ENCODE assay signal across 10 mouse cellular contexts in genomic region chr19:34846508-34847038, GRCm38 (mm10). TPM values are rescaled to one million over a fixed set of nuclear protein-coding genes. Genes with fewer than 3 reads are reported as not detected.
DNase-seq lines count a peak whose midpoint lies in the region; ATAC-seq and TF ChIP-seq lines count a peak whose summit lies in the region.
"Had no signal": no experiment of that assay in that cellular context is flagged by ENCODE, and none has a peak within 500 bp of the region (broad histone marks: within the 10 kb centered on the region; RNA-seq: fewer than 3 reads in every experiment).

No protein-coding gene starts in this region.

- peak overlapping the region; percentile 50 for H3K4me2 ChIP-seq in liver, embryonic 15.5 days
- H3K4me2 ChIP-seq in stomach, postnatal 0 days (replicated peaks; ENCODE audit: low read depth), result no peak overlapping the region; the same call in 1 of the 2 replicates
- H3K4me2 ChIP-seq: neural tube, embryonic 13.5 days had no signal

- 2% methylated on average over 12 of the region's 12 CpGs for WGBS in thymus, adult 2 months
- 17% methylated on average over 12 of the region's 12 CpGs for WGBS in liver, embryonic 15.5 days (ENCODE audit: insufficient replicate concordance)
- WGBS in stomach, postnatal 0 days, result 51% methylated on average over 11 of the region's 12 CpGs

- 0 out of 2 replicates have a peak overlapping the region, but pooled peaks have one; percentile 0 for H3K4me3 ChIP-seq in thymus, adult 2 months (ENCODE audit: control insufficient read depth, insufficient read depth, low read length)
- H3K4me3 ChIP-seq in brown adipose tissue, adult 24 weeks (ENCODE audit: insufficient read depth, low read depth, low read length), result 0 out of 2 replicates have a peak overlapping the region, but pooled peaks have one; percentile 3
- H3K4me3 ChIP-seq in liver, embryonic 15.5 days (replicated peaks), result peak overlapping the region; percentile 17
- no peak overlapping the region; the same call in 1 of the 2 replicates for H3K4me3 ChIP-seq in stomach, postnatal 0 days (ENCODE audit: low read depth, low read length)
- H3K4me3 ChIP-seq: heart, embryonic 10.5 days; neural tube, embryonic 13.5 days had no signal

- no peaks in the 10 kb centered on the region for H3K36me3 ChIP-seq in thymus, adult 2 months (ENCODE audit: control insufficient read depth, insufficient read depth, low read length)
- H3K36me3 ChIP-seq in liver, embryonic 15.5 days (replicated peaks), result no peaks in the 10 kb centered on the region
- no peaks in the 10 kb centered on the region for H3K36me3 ChIP-seq in stomach, postnatal 0 days (ENCODE audit: control insufficient read depth, insufficient read depth, low read length)
- H3K36me3 ChIP-seq: heart, embryonic 10.5 days; neural tube, embryonic 13.5 days had no signal

- H3K4me1 ChIP-seq in thymus, adult 2 months (replicated peaks; ENCODE audit: control insufficient read depth, insufficient read depth, low read length), result peaks cover 9% of the 10 kb centered on the region
- peaks cover 14% of the 10 kb centered on the region for H3K4me1 ChIP-seq in brown adipose tissue, adult 24 weeks (ENCODE audit: control insufficient read depth, insufficient read depth, insufficient read length, low read length)
- peaks cover 58% of the 10 kb centered on the region for H3K4me1 ChIP-seq in liver, embryonic 15.5 days (replicated peaks)
- H3K4me1 ChIP-seq in stomach, postnatal 0 days (replicated peaks; ENCODE audit: control insufficient read depth, insufficient read depth), result no peaks in the 10 kb centered on the region

- ATAC-seq in liver, embryonic 15.5 days (ENCODE audit: insufficient read depth), result peak; percentile 20; the same call in 1 of the 2 replicates
- peak; percentile 35; the same call in 1 of the 2 replicates for ATAC-seq in stomach, postnatal 0 days (ENCODE audit: low FRiP score, low TSS enrichment)

- intact Hi-C loops in gastrocnemius, postnatal 14 days (cut with DNase I; ENCODE audit: low total_unique reads), result no loop called here

- no peak for DNase-seq in thymus, adult 2 months
- DNase-seq in thymus, postnatal 10 days (ENCODE audit: low spot score in 2 of 2), result no peak
- no peak for DNase-seq in stomach, postnatal 0 days (ENCODE audit: low spot score)
- no peak for DNase-seq in urinary bladder, postnatal 14 days (ENCODE audit: low spot score)
- no peak for DNase-seq in gastrocnemius, postnatal 14 days
- DNase-seq: cerebellum, adult 2 months had no signal

- no peaks in the 10 kb centered on the region for H3K9me3 ChIP-seq in liver, embryonic 15.5 days (replicated peaks)
- no peaks in the 10 kb centered on the region for H3K9me3 ChIP-seq in stomach, postnatal 0 days (ENCODE audit: control insufficient read depth, low read length)
- H3K9me3 ChIP-seq: heart, embryonic 10.5 days; neural tube, embryonic 13.5 days had no signal

- TF ChIP-seq EP300 in stomach, postnatal 0 days (optimal IDR thresholded peaks at IDR 0.05), result no peak

- no peak for TF ChIP-seq POLR2A in thymus, adult 2 months (IDR thresholded peaks at IDR 0.05; ENCODE audit: control insufficient read depth, extremely low read depth, insufficient read depth, low read length, poor library complexity)

- no peak overlapping the region for H3K27ac ChIP-seq in thymus, adult 2 months (ENCODE audit: control insufficient read depth, insufficient read depth, low read length)
- H3K27ac ChIP-seq in brown adipose tissue, adult 24 weeks (replicated peaks; ENCODE audit: low read depth, low read length), result peak overlapping the region; percentile 50
- peak overlapping the region; percentile 33; the same call in 1 of the 2 replicates for H3K27ac ChIP-seq in liver, embryonic 15.5 days (replicated peaks)
- no peak overlapping the region for H3K27ac ChIP-seq in stomach, postnatal 0 days (replicated peaks)
- H3K27ac ChIP-seq: heart, embryonic 10.5 days; neural tube, embryonic 13.5 days had no signal

- H3K27me3 ChIP-seq in thymus, adult 2 months (ENCODE audit: control insufficient read depth, insufficient read depth, low read length), result no peaks in the 10 kb centered on the region
- no peaks in the 10 kb centered on the region for H3K27me3 ChIP-seq in liver, embryonic 15.5 days
- no peaks in the 10 kb centered on the region for H3K27me3 ChIP-seq in stomach, postnatal 0 days (ENCODE audit: control insufficient read depth, insufficient read depth, low read length)
- H3K27me3 ChIP-seq: neural tube, embryonic 13.5 days had no signal

- no peak for TF ChIP-seq CTCF in thymus, adult 2 months (IDR thresholded peaks at IDR 0.05; ENCODE audit: borderline replicate concordance, control insufficient read depth, extremely low read depth, insufficient read depth, low read length, poor library complexity)
- no peak for TF ChIP-seq CTCF in stomach, postnatal 0 days (IDR thresholded peaks at IDR 0.05; ENCODE audit: low read depth)

- H3K9ac ChIP-seq in liver, embryonic 15.5 days, result no peak overlapping the region
- no peak overlapping the region for H3K9ac ChIP-seq in stomach, postnatal 0 days (ENCODE audit: low read length)
- H3K9ac ChIP-seq: neural tube, embryonic 13.5 days had no signal

RNA-seq across cellular contexts. Expression of gene Pank1, which starts 32.7 kb away (rescaled TPM):
- 0.92 and 1.6 TPM in 2 replicates for polyA plus RNA-seq in thymus, adult 2 months (2012; rRNA removed)
- polyA plus RNA-seq in brown adipose tissue, adult 24 weeks (2012; ENCODE audit: insufficient read depth, insufficient read length, missing spikeins), result 200 and 231 TPM in 2 replicates
- polyA plus RNA-seq in liver, embryonic 15.5 days (2015; fragmentation: Nextera tagmentation; extraction: Ambion mirVana), result 8.3 and 8.6 TPM in 2 replicates
- 3.9 and 4.3 TPM in 2 replicates for polyA plus RNA-seq in stomach, postnatal 0 days (2015; fragmentation: Nextera tagmentation; extraction: Ambion mirVana)
- total RNA-seq in gastrocnemius, postnatal 14 days (2021), result 10 to 100 TPM in 1 of 2 experiments, 1 to 10 TPM in 1; 9.1 to 19.6 TPM

Comparison
In these comparisons a context has a peak if more than half of its experiments do, and no peak if none do; other contexts are left out.
1. H3K27ac ChIP-seq: peak in brown adipose tissue, adult 24 weeks (single experiment) and liver, embryonic 15.5 days (single experiment); none in thymus, adult 2 months (single experiment) and stomach, postnatal 0 days (single experiment).
2. RNA of gene Pank1, which starts 32.7 kb away (polyA plus RNA-seq): 200 to 231 TPM in brown adipose tissue, adult 24 weeks; 8.3 to 8.6 TPM in liver, embryonic 15.5 days, 3.9 to 4.3 TPM in stomach, postnatal 0 days and 0.92 to 1.6 TPM in thymus, adult 2 months; every median in the first group is over 10 times any median in the second.